Mouse (Mus musculus): ENCODE results near the gene Pcdh9. TPM values are rescaled to one million over a fixed set of nuclear protein-coding genes. Genes with fewer than 3 reads are reported as not detected.
A peak's percentile ranks its signal among the peaks of the same experiment; 100 is the strongest.

Pcdh9 gene
- polyA plus RNA-seq, 1 experiment from 2014 or later, result 179 TPM

DNA sequence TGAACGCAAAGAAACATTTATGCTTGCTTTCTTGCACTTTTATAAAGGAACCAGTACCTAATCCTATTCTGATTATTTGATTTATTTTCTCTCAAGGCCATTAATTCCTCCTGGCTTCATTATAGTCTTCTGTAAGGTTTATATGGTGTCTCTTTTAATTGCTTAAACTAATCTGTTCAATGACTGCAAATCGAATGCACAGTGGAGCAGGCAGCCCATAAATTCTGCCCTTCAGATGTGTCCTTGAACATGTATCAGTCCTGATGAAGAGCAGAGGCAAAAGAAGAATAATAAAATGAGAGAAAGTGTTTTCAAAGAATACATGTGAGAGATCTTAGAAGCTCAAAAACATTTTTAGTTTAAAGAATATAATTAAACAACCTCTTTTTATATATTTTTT is 263.2 kb downstream of the Pcdh9 start:
- Histone ChIP-seq H3K27me3 (no peaks in the 10 kb centered on the region), H3K36me3 (no peaks in the 10 kb centered on the region), H3K27ac (no peak overlapping the region), H3K4me3 (no peak overlapping the region), H3K9ac (no peak overlapping the region), H3K4me2 (no peak overlapping the region), H3K4me1 (replicated peaks) (no peaks in the 10 kb centered on the region), H3K9me3 (no peaks in the 10 kb centered on the region)
- ATAC-seq (ENCODE audit: low FRiP score), result no peak
- WGBS, result 59% methylated on average over 2 of the region's 2 CpGs

DNA sequence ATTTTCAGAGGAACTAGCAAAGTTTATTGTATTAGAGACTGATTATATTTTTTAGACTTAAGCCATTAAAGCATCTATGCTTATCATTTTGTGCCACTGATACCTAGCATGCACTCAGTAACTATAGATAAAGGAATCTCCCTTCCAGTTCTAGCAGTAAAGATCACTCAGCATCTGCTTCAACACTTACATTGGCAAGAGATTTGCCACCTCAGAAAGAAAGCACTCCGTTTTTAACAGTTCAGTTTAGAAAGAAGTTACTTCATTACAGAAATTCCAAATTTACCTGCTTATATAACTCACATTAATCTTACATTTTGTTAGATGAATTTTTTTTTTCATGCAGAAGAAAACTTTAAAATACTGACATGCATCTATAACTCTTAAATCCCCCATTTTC is 266.3 kb downstream of the Pcdh9 start:
- ATAC-seq (ENCODE audit: low FRiP score), result no peak
- Histone ChIP-seq H3K36me3 (no peaks in the 10 kb centered on the region), H3K27ac (no peak overlapping the region), H3K9me3 (no peaks in the 10 kb centered on the region), H3K4me2 (no peak overlapping the region), H3K4me1 (replicated peaks) (no peaks in the 10 kb centered on the region), H3K4me3 (no peak overlapping the region), H3K9ac (no peak overlapping the region), H3K27me3 (no peaks in the 10 kb centered on the region)
- WGBS, result 81% methylated on average over 1 of the region's 1 CpGs

DNA sequence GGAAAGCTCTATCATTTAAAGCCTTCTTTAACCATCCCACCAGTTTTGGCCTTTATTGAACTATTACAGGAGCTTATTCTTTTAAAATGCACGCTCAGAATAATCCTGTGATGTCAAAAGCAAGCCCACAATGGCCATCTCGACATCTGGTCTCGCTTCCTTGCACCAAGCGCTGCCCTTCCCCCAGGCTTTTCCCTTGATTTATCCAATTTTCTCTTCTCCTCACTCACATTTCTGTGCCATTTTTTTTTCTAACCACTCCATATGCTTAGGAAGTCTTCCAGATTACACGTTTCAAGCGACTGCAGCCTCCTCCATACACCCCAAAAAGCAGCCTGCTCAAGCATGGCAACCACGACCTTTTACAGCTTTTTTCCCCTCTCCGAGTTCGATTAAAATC is 269.3 kb downstream of the Pcdh9 start:
- no peaks in the 10 kb centered on the region for H3K4me1 ChIP-seq (replicated peaks)
- H3K36me3 ChIP-seq, result no peaks in the 10 kb centered on the region
- H3K4me3 ChIP-seq, result no peak overlapping the region
- no peak for ATAC-seq (ENCODE audit: low FRiP score)
- no peaks in the 10 kb centered on the region for H3K9me3 ChIP-seq
- H3K9ac ChIP-seq, result no peak overlapping the region
- 59% methylated on average over 9 of the region's 9 CpGs for WGBS
- H3K27ac ChIP-seq, result no peak overlapping the region
- H3K4me2 ChIP-seq, result no peak overlapping the region
- no peaks in the 10 kb centered on the region for H3K27me3 ChIP-seq

DNA sequence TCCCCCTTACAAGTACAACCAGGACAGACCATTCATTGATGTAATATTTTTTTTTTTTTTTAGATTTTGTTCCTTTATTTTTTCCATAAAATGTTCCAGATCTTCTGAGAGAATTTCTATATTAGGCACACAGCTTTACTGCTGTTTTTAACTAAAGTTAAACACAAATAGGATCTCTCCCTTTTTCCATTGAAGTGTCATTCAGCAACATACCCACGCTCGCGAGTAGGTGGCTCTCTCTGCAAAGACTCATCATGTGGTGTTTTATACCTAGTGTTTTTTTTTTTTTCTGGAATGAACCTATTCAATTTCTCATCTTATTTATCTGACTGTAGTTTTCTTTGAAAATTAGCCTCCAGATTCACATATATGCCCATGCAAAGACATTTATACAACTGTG is 282.9 kb downstream of the Pcdh9 start:
- 0 out of 2 replicates have a peak, but pooled peaks cover 4% of the 10 kb centered on the region for H3K9me3 ChIP-seq
- no peak overlapping the region for H3K4me3 ChIP-seq
- ATAC-seq (ENCODE audit: low FRiP score), result no peak
- no peak overlapping the region for H3K9ac ChIP-seq
- no peaks in the 10 kb centered on the region for H3K36me3 ChIP-seq
- H3K4me2 ChIP-seq, result no peak overlapping the region
- no peaks in the 10 kb centered on the region for H3K27me3 ChIP-seq
- 90% methylated on average over 3 of the region's 3 CpGs for WGBS
- H3K4me1 ChIP-seq (replicated peaks), result no peaks in the 10 kb centered on the region
- H3K27ac ChIP-seq, result no peak overlapping the region

DNA sequence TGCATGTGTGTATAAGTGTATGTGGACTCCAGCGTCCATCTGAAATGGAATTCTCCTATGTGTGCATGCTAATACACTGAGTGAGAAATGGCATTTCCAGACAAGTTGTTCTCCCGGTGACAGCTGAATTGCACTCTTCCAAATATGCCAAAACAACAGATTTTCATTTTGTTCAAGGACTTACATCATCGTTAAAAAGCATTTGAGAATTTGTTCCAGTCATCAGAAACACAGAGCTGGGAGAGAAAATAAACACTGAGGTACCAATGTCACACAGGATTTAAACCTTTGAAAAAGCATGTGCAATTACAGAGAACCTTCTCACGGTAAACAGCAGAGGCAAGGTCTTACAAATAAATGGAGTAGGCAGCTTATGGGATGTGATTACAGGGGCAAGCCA is 290.5 kb downstream of the Pcdh9 start:
- Histone ChIP-seq H3K4me3 (no peak overlapping the region), H3K4me2 (no peak overlapping the region), H3K27ac (0 out of 2 replicates have a peak overlapping the region, but pooled peaks have one; percentile 48), H3K36me3 (no peaks in the 10 kb centered on the region), H3K9me3 (no peaks in the 10 kb centered on the region), H3K4me1 (replicated peaks) (no peaks in the 10 kb centered on the region), H3K9ac (no peak overlapping the region), H3K27me3 (no peaks in the 10 kb centered on the region)
- 60% methylated on average over 4 of the region's 4 CpGs for WGBS
- ATAC-seq (ENCODE audit: low FRiP score), result no peak

DNA sequence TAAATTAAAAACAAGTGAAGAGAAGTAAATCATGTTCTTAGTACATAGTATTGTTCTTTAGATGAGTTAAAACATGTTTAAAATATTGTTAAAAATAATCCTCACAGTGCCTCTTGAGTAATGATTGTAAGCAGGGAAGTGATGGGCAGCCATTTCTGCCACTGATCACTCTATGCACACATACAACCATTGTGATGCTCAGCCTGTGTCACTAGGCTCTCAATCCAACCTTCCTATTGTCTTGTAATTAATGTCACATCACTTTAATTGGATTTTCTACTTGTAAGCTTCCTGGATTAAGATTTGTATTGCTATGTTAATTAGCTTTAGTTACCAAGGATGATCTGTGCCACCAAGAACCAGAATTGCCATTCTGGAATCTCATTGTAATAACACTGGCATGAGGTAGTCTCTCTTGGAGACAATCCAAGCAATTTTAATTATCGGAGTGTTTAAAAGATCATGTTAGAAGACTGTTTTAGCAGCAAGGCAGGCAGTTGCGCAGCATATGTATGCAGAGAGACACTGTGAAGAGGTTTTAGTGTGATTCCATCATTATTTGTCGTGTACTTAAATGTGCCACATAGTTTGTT is 305.0 kb downstream of the Pcdh9 start:
- Histone ChIP-seq H3K27ac (no peak overlapping the region; the same call in 1 of the 2 replicates), H3K4me2 (no peak overlapping the region), H3K4me1 (replicated peaks) (no peaks in the 10 kb centered on the region), H3K27me3 (no peaks in the 10 kb centered on the region), H3K4me3 (no peak overlapping the region), H3K36me3 (no peaks in the 10 kb centered on the region), H3K9ac (no peak overlapping the region), H3K9me3 (no peaks in the 10 kb centered on the region)
- no peak for ATAC-seq (ENCODE audit: low FRiP score)
- WGBS, result 59% methylated on average over 3 of the region's 3 CpGs

DNA sequence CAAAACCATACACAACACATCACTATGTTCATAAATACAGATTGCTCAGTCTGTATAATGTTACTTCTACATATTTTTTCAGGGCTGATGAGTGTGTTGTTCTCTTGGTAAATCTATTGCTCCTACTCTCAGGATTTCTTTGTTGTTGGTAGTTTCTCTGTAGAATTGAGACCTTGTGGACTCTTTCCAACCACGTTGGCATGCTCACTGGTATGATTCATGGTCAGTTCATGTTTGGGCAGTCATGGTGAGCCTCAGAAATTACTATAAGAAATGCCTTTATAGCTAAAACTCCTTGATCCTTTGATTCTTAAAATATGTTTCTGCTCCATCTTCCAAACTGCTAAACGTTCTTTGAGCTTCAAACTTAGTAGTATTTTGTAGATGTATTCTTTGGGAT is 326.1 kb downstream of the Pcdh9 start:
- Histone ChIP-seq H3K27me3 (no peaks in the 10 kb centered on the region), H3K4me3 (no peak overlapping the region), H3K4me2 (no peak overlapping the region), H3K27ac (no peak overlapping the region), H3K4me1 (replicated peaks) (no peaks in the 10 kb centered on the region), H3K9ac (no peak overlapping the region), H3K9me3 (no peaks in the 10 kb centered on the region), H3K36me3 (no peaks in the 10 kb centered on the region)
- WGBS, result 78% methylated on average over 2 of the region's 2 CpGs
- no peak for ATAC-seq (ENCODE audit: low FRiP score)

DNA sequence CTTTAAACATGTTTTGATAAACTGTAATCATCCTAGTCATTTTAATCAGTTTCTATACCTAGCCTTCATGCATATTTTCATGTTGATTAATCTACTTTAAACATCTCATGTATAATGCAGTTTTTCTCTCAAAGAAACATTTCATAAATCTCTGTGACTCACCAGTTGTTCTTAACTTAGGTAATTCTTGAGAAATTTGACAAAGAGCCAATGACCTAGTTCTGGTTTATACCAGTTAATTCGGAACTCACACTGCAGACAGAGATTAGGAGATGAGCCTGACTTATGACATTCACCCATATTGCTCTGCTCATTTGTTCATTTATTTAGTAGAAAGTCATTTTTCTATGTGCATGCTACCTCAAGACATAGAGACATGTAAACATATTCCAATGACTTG is 328.9 kb downstream of the Pcdh9 start:
- no peak overlapping the region for H3K27ac ChIP-seq
- H3K4me3 ChIP-seq, result no peak overlapping the region
- 93% methylated on average over 1 of the region's 1 CpGs for WGBS
- no peaks in the 10 kb centered on the region for H3K36me3 ChIP-seq
- no peaks in the 10 kb centered on the region for H3K27me3 ChIP-seq
- no peak for ATAC-seq (ENCODE audit: low FRiP score)
- no peak overlapping the region for H3K4me2 ChIP-seq
- H3K9me3 ChIP-seq, result no peaks in the 10 kb centered on the region
- H3K9ac ChIP-seq, result no peak overlapping the region
- no peaks in the 10 kb centered on the region for H3K4me1 ChIP-seq (replicated peaks)

DNA sequence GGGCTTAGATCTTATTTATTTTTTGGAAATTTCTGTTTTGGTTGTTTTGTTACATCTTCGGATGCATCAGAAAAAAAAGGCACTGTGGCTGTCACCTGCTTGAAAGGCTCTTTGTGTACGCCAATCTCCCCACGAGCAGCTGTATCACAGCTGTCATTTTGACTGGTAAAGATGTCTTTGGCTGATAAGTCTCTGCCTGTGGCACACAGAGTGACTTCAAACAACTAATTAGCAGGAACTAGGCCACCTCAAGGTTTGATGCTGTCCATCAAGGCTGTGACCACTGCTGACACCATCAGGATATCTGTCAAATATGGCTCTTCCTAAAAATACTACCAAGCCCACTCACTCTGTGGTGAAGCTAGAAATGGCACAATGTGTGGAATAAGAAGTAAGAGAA is 336.7 kb downstream of the Pcdh9 start:
- Histone ChIP-seq H3K9me3 (no peaks in the 10 kb centered on the region), H3K36me3 (no peaks in the 10 kb centered on the region), H3K27ac (no peak overlapping the region), H3K4me3 (no peak overlapping the region), H3K4me1 (replicated peaks) (no peaks in the 10 kb centered on the region), H3K4me2 (no peak overlapping the region), H3K27me3 (no peaks in the 10 kb centered on the region), H3K9ac (no peak overlapping the region)
- no peak for ATAC-seq (ENCODE audit: low FRiP score)
- WGBS, result 56% methylated on average over 3 of the region's 3 CpGs

DNA sequence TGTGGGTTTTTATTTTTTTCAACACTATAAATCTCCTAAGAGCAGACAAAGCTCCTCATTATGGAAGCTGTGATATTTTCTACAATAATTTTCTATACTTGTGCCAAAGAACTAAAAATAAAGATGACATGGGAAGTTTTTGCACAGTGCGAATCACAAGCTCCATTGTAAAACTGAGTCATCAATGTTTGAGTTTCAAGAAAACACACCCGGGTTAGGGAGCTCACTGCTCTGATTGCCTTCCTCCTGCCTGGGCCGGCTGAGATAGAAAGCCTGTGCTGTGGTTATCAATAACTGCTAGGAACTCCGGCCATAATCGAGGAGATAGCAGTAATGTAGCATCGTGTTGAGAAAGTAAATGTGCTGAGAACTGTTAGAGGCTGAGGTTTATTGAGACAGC is 344.9 kb downstream of the Pcdh9 start:
- Histone ChIP-seq H3K27ac (no peak overlapping the region), H3K9ac (no peak overlapping the region), H3K4me2 (no peak overlapping the region), H3K36me3 (no peaks in the 10 kb centered on the region), H3K4me3 (no peak overlapping the region), H3K4me1 (replicated peaks) (no peaks in the 10 kb centered on the region), H3K27me3 (no peaks in the 10 kb centered on the region), H3K9me3 (no peaks in the 10 kb centered on the region)
- no peak for ATAC-seq (ENCODE audit: low FRiP score)
- WGBS, result 89% methylated on average over 6 of the region's 6 CpGs

DNA sequence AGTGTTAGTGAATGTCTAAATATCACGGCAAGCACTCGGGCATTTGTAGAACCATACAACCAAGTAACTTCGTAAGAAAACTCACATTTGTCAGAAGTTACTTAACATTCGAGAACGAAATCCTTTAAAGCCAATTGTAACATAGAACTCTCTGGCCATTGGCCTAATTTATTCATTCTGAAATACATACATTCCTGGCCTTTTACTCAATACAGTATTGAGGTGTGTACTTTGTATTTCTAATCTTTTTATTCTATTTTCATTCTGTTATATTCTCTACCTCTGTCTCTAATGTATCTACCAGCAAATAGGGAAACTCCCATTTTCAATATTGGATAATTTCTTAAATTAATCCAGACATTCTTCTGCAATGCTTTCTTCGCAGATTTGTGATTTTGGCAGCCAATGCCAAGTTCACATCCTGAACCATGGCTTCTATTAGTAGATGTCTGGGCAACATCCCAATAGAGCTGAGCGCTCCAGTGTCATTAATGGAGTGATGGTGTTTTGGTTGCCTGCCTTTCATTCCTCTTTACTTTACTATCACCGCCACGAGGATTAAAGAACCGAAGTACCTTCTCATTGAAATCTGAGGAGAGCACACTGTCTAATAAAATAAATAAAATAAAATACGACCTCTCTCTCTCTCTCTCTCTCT is 346.4 kb downstream of the Pcdh9 start:
- WGBS, result 82% methylated on average over 11 of the region's 11 CpGs
- no peaks in the 10 kb centered on the region for H3K27me3 ChIP-seq
- H3K36me3 ChIP-seq, result no peaks in the 10 kb centered on the region
- no peaks in the 10 kb centered on the region for H3K4me1 ChIP-seq (replicated peaks)
- H3K9me3 ChIP-seq, result no peaks in the 10 kb centered on the region
- H3K4me3 ChIP-seq, result no peak overlapping the region
- ATAC-seq (ENCODE audit: low FRiP score), result no peak
- no peak overlapping the region for H3K9ac ChIP-seq
- no peak overlapping the region for H3K4me2 ChIP-seq
- H3K27ac ChIP-seq, result no peak overlapping the region

DNA sequence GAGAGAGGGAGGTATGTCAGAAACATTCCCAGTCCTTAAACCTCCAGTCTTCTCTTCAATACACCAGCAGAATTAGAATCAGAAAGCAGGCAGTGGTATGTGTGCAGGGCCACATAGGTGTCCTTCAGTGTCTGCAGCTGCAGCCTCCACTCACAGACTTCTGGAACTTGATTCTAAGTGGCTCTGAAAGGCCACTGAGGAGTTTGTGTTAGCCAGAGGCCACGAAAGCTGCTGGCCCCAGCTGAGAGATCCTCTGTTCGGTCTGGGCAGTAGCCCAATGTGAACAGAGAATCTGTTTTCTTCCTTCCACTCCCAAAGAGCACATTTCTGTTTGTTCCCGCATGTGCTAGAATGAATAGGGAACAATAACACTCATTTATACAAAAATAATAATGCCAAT is 346.9 kb downstream of the Pcdh9 start:
- Histone ChIP-seq H3K36me3 (no peaks in the 10 kb centered on the region), H3K27me3 (no peaks in the 10 kb centered on the region), H3K4me3 (no peak overlapping the region), H3K9ac (no peak overlapping the region), H3K27ac (no peak overlapping the region), H3K4me1 (replicated peaks) (no peaks in the 10 kb centered on the region), H3K9me3 (no peaks in the 10 kb centered on the region), H3K4me2 (no peak overlapping the region)
- WGBS, result 59% methylated on average over 3 of the region's 3 CpGs
- no peak for ATAC-seq (ENCODE audit: low FRiP score)

DNA sequence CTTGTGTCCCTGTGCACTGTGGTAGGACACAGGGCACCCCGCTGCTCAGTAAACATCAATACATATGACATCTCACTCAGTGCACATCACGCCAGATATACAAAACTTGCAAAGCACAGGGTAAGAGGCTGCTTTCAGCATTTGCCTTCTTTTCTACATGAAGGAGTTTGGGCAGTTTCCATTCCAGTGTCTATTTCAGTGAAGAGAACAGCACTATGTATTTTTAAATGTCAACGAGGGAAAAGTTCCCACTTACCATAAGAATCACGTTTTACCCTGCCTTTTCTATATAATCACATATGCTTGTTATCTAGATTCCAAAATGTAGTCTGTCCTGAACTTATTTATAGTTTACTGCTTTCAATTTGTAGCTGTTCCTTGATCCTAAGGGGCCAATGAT is 355.6 kb downstream of the Pcdh9 start:
- no peak for ATAC-seq (ENCODE audit: low FRiP score)
- Histone ChIP-seq H3K4me2 (no peak overlapping the region), H3K4me1 (replicated peaks) (no peaks in the 10 kb centered on the region), H3K27ac (no peak overlapping the region), H3K36me3 (no peaks in the 10 kb centered on the region), H3K4me3 (no peak overlapping the region), H3K9me3 (no peaks in the 10 kb centered on the region), H3K27me3 (no peaks in the 10 kb centered on the region), H3K9ac (no peak overlapping the region)
- 74% methylated on average over 4 of the region's 4 CpGs for WGBS
